Mouse (Mus musculus) cortical plate, adult 2 months (tissue): Measurements from ENCODE around the gene Smc4. TPM values are rescaled to one million over a fixed set of nuclear protein-coding genes. Genes with fewer than 3 reads are reported as not detected.

ENCODE experiments used
- H3K27ac ChIP-seq: fragments of 200-500 bp; 2 replicates; pipeline ENCODE4 v1.5.1; 2012; ENCODE audit warnings: low read length, control low read depth, inconsistent platforms; ENCODE audit not compliant: insufficient read depth
- H3K4me1 ChIP-seq: fragments of 200-500 bp; 2 replicates; pipeline ENCODE4 v1.6.1; 2011; ENCODE audit warnings: low read length; ENCODE audit not compliant: control insufficient read depth, insufficient read depth
- H3K4me3 ChIP-seq: fragments of 200-500 bp; 2 replicates; pipeline ENCODE4 v1.5.1; 2011; ENCODE audit warnings: mild to moderate bottlenecking, low read length, control low read depth; ENCODE audit not compliant: insufficient read depth
- CTCF ChIP-seq: fragments of 200-500 bp; IDR thresholded peaks from 2 replicates; pipeline ENCODE4 v1.5.1; 2011; ENCODE audit warnings: mild to moderate bottlenecking, control low read depth, low read length; ENCODE audit not compliant: insufficient read depth; ENCODE audit errors: extremely low read depth
- POLR2A ChIP-seq: fragments of 200-500 bp; IDR thresholded peaks from 2 replicates; pipeline ENCODE4 v1.6.1; 2011; ENCODE audit warnings: mild to moderate bottlenecking, low read length, control low read depth; ENCODE audit not compliant: insufficient read depth; ENCODE audit errors: extremely low read depth
- polyA plus RNA-seq: library from polyadenylated mRNA; depleted of rRNA; stranded (reverse); fragments of >200 nt; gene quantifications from 2 replicates; pipeline ENCODE4 v1.2.3, GENCODE M21; 2012

Smc4 gene
- polyA plus RNA-seq, 1 experiment: 4.5 TPM

- no peaks in the 10 kb centered on the region for H3K4me1 ChIP-seq
- H3K4me3 ChIP-seq: no peak overlapping the region
- TF ChIP-seq CTCF (no peak), POLR2A (no peak)
- no peak overlapping the region for H3K27ac ChIP-seq
Measured at GRCm38 (mm10) chr3:68975533-68976490, 28.7 kb upstream of the Smc4 start.

DNA sequence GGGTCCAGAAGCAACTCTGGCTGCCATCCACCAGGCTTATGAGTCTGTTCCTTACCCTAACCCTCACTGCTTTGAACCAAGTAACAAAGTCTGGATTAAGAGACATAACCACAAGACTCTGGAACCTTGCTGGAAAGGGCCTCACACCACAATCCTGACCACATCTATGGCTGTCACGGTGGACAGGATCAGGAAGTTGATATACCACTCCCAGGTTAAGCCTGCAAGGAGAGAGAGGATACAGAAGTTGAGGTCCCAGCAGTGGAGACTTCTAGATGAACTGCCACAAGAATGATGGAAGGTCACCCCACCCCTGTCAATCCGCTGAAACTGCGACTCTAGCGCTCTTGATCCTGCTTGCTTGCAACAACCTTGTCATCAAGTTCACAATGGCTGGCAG, 26.8 kb upstream of the Smc4 start:
- TF ChIP-seq POLR2A: no peak
- no peak for TF ChIP-seq CTCF
- no peaks in the 10 kb centered on the region for H3K4me1 ChIP-seq

GRCm38 (mm10) chr3:68979187-68979586, 25.4 kb upstream of the Smc4 start:
- no peak overlapping the region for H3K4me3 ChIP-seq
- H3K27ac ChIP-seq: no peak overlapping the region
- H3K4me1 ChIP-seq: no peaks in the 10 kb centered on the region
- no peak for TF ChIP-seq POLR2A
- no peak for TF ChIP-seq CTCF

More for the DNA sequence above, 26.8 kb upstream of the Smc4 start:
- Histone ChIP-seq H3K27ac (no peak overlapping the region), H3K4me3 (no peak overlapping the region)

DNA sequence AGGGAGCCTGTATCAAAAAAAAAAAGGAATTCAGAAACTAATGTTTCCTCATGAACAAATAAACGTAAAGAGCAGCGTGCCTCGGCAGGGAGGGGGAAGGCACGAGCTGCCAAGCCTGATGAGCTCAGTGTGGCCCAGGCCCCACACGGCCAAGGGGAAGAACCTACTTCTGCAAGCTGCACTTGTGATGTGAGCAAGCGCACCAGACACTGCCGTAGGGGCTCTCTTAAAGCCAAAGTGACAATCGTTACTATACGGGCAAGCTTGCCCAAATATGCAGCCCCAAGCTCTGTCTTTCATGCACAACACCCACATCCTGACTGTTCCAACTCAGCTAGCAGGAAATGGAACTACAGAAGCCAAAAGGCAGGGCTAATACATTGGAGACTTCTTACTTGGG, 23.6 kb upstream of the Smc4 start:
- H3K4me3 ChIP-seq: no peak overlapping the region
- H3K27ac ChIP-seq: no peak overlapping the region
- H3K4me1 ChIP-seq: no peaks in the 10 kb centered on the region
- TF ChIP-seq CTCF (no peak), POLR2A (no peak)

DNA sequence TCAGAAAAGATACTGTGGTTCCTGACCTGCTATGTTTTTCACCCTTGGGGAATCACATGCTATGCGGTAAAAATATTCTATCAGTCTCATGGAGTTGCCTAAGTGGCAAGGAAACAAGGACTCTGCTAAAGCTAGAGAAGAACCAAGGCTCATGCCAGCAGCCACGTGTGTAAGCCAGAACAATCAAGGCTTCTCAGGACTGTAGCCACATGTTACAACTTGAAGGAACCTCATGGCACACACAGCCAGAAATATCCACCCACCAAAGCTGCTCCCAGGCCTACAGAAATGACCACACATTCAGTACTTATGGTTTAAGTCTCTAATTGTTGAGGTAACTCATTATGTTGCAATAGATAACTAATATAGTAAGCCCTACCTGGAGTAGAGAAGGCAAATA, 18.0 kb upstream of the Smc4 start:
- Histone ChIP-seq H3K27ac (no peak overlapping the region), H3K4me1 (no peaks in the 10 kb centered on the region), H3K4me3 (no peak overlapping the region)
- no peak for TF ChIP-seq CTCF
- no peak for TF ChIP-seq POLR2A

DNA sequence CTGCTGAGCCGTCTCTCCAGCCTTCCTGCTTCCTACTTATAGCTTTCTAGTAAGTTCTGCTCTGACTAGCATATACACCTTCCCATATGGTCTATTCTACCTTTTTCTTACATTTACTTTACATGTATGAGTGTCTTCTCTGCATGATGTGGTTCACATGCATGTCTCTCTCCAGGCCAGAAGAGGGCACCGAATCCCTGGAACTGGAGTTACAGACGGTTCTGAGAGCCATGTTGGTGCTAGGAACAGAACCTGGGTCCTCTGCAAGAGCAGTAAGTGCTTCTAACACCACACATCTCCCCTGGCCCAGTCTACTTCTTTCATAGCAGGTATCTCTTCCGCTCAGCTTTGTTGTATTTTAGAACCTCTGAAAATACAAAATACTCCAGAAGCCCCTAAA, 1.8 kb upstream of the Smc4 start:
- Histone ChIP-seq H3K4me3 (no peak overlapping the region), H3K27ac (no peak overlapping the region), H3K4me1 (no peaks in the 10 kb centered on the region; the same call in 1 of the 2 replicates)
- TF ChIP-seq CTCF (no peak), POLR2A (no peak)

GRCm38 (mm10) chr3:69004055-69004436, 492 bp upstream of the Smc4 start:
- Histone ChIP-seq H3K27ac (no peak overlapping the region), H3K4me1 (no peaks in the 10 kb centered on the region; the same call in 1 of the 2 replicates), H3K4me3 (peak overlapping the region; percentile 55)
- no peak for TF ChIP-seq POLR2A
- TF ChIP-seq CTCF: no peak

DNA sequence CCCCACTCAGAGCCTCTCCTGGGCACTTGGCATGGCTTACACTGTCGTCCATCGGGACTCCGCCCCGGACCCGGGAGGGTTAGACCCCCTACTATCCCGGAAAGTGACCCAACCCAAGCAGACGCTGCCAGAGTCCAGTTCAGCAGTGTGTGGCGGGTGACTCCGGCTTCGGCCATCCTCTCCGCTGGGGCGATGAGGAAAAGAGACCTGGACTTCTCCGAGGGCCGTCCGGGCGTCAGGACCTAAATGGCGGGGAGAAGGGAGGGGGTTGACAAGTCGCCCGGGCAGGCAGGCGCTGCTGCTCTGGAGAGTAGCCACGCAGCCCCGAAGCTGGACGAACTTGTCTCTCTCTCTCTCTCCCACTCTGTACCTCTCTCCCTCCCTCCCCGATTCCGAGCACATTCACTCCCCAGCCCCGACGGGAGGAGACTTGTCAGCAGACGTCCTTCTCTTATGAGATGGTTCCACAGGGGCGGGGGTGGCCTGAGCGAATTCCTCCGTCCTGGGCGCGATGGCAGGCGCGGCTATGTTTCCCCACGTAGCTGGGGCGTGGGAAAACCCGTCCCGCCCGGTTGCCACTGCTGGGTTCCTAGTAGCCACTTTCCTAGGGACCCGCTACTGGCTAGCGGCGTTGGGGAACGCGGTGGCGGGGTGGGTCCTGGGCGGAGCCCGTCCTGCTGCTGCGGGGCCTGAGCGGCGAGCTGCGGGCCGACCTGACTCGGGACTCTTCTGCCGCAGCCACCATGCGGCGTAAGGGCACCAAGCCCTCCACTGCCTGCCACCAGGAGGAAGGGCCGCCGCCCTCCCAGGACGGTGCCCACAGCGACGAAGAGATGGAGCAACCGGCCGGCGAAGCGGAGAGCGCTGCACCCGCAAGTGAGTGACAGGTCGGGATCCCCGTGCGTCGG, 1.1 kb downstream of the Smc4 start:
- Histone ChIP-seq H3K27ac (no peak overlapping the region), H3K4me3 (peak overlapping the region; percentile 55), H3K4me1 (no peaks in the 10 kb centered on the region; the same call in 1 of the 2 replicates)
- no peak for TF ChIP-seq CTCF
- no peak for TF ChIP-seq POLR2A

GRCm38 (mm10) chr3:69006246-69006760, 1.8 kb downstream of the Smc4 start:
- H3K27ac ChIP-seq: no peak overlapping the region
- TF ChIP-seq POLR2A (no peak), CTCF (no peak)
- H3K4me3 ChIP-seq: peak overlapping the region; percentile 55
- H3K4me1 ChIP-seq: no peaks in the 10 kb centered on the region; the same call in 1 of the 2 replicates
